Mouse (Mus musculus): Measurements from ENCODE around the gene Clybl.

Clybl gene

GRCm38 (mm10) chr14:122427204-122427560, 245.7 kb downstream of the Clybl start:
- DNase-seq (ENCODE audit: low read depth): no peak

- no peak for DNase-seq (ENCODE audit: low read depth)
Observed at GRCm38 (mm10) chr14:122427654-122428053, 246.2 kb downstream of the Clybl start.

GRCm38 (mm10) chr14:122432558-122432957, 251.1 kb downstream of the Clybl start:
- no peak for DNase-seq (ENCODE audit: low read depth)

- DNase-seq (ENCODE audit: low read depth): no peak
Observed at GRCm38 (mm10) chr14:122434039-122434438, 252.5 kb downstream of the Clybl start.

GRCm38 (mm10) chr14:122436850-122437249, 255.3 kb downstream of the Clybl start:
- no peak for DNase-seq (ENCODE audit: low read depth)

GRCm38 (mm10) chr14:122449601-122450495, 268.3 kb downstream of the Clybl start:
- DNase-seq (ENCODE audit: low read depth): no peak

GRCm38 (mm10) chr14:122450496-122451382, 269.2 kb downstream of the Clybl start, which contains the start of gene Gm5089:
TSS of gene Gm5089 (minus strand) at chr14:122451115.
- no peak for DNase-seq (ENCODE audit: low read depth)

GRCm38 (mm10) chr14:122451551-122452145, 270.1 kb downstream of the Clybl start:
- no peak for DNase-seq (ENCODE audit: low read depth)
